Mouse (Mus musculus) stomach, postnatal 0 days (tissue): ENCODE measurements at regions not wholly inside any gene's neighbourhood (a gene's known extent, or its start where the extent isn't known, plus 50 kb on each side); places are given as distances from the start of the nearest gene placed in this dataset.
A peak's percentile ranks its signal among the peaks of the same experiment; 100 is the strongest.
"Not testable (repeated sequence)": the region's sequence is repeated elsewhere in the genome, so short reads cannot be mapped to it uniquely, and the experiment has no call there.

Source experiments
- ATAC-seq: fragments of 200-750 bp; cut with Nextera tagmentation; 2 replicates; pipeline ENCODE4 v1.8.0; 2017; ENCODE audit not compliant: low FRiP score, low TSS enrichment
- DNase-seq: peaks from one replicate; pipeline ENCODE4 v3.0.0-alpha.2; 2016; ENCODE audit warnings: low spot score
- H3K27ac ChIP-seq: fragments of 300-500 bp; sonication (generic); replicated peaks from 2 replicates; pipeline ENCODE4 v1.5.1; 2014; ENCODE audit warnings: mild to moderate bottlenecking, control low read depth
- H3K27me3 ChIP-seq: fragments of 300-500 bp; sonication (generic); 2 replicates; pipeline ENCODE4 v1.6.1; 2014; ENCODE audit warnings: low read length; ENCODE audit not compliant: control insufficient read depth, insufficient read depth
- H3K36me3 ChIP-seq: fragments of 300-500 bp; sonication (generic); 2 replicates; pipeline ENCODE4 v1.6.1; 2014; ENCODE audit warnings: low read length, mixed read lengths; ENCODE audit not compliant: control insufficient read depth, insufficient read depth
- H3K4me1 ChIP-seq: fragments of 300-500 bp; sonication (generic); replicated peaks from 2 replicates; pipeline ENCODE4 v1.6.1; 2014; ENCODE audit warnings: antibody characterized with exemption; ENCODE audit not compliant: control insufficient read depth, insufficient read depth
- H3K4me2 ChIP-seq: fragments of 300-500 bp; sonication (generic); replicated peaks from 2 replicates; pipeline ENCODE4 v1.6.1; 2014; ENCODE audit warnings: low read depth, mild to moderate bottlenecking, control low read depth, moderate library complexity
- H3K4me3 ChIP-seq: fragments of 300-500 bp; sonication (generic); 2 replicates; pipeline ENCODE4 v1.5.1; 2014; ENCODE audit warnings: low read depth, low read length, control low read depth
- H3K9ac ChIP-seq: fragments of 300-500 bp; sonication (generic); 2 replicates; pipeline ENCODE4 v1.6.1; 2014; ENCODE audit warnings: mild to moderate bottlenecking, low read length, control low read depth, mixed read lengths
- H3K9me3 ChIP-seq: fragments of 300-500 bp; sonication (generic); 2 replicates; pipeline ENCODE4 v1.6.1; 2016; ENCODE audit warnings: low read length; ENCODE audit not compliant: control insufficient read depth
- CTCF ChIP-seq: IDR thresholded peaks from 2 replicates; pipeline ENCODE4 v1.5.1; 2016; ENCODE audit warnings: antibody characterized with exemption, low read depth, mild to moderate bottlenecking, moderate library complexity
- EP300 ChIP-seq: optimal IDR thresholded peaks from 2 replicates; pipeline ENCODE3; 2016; ENCODE audit warnings: antibody characterized with exemption
- WGBS: fragments of 180-500 bp; shearing (Covaris S2); extraction: QIAGEN DNeasy Blood & Tissue Kit; methylation state at CpG from one replicate; pipeline ENCODE4 v1.1.7; 2014; 5-methylcytosine and 5-hydroxymethylcytosine counted together

DNA sequence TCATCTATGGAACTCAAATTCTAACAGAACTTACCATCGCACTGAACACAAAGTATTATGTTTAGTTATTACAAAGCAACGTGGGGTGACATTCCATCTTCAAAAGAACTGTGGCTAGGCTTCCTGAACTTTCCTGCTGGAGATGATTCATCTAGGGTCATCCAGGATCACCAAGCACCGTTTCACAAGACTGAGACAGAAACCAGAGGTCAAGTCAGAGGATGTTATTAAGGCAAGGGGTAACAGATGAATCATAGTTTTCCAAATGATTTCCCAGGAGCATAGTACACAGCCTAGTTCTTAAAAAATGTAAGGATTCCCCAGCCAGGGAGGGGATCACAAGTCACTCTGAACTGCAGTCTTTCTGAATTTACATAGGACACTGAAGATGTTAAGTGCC lies 97.5 kb upstream of the Nrip1 start:
- Histone ChIP-seq H3K9me3 (no peaks in the 10 kb centered on the region), H3K9ac (no peak overlapping the region), H3K27ac (no peak overlapping the region), H3K4me1 (no peaks in the 10 kb centered on the region), H3K4me3 (no peak overlapping the region), H3K27me3 (no peaks in the 10 kb centered on the region), H3K36me3 (no peaks in the 10 kb centered on the region), H3K4me2 (no peak overlapping the region)
- ATAC-seq (no peak), DNase-seq (no peak)
- WGBS, result 47% methylated on average over 3 of the region's 3 CpGs
- no peak for TF ChIP-seq EP300
- TF ChIP-seq CTCF, result no peak

GRCm38 (mm10) chr16:76459521-76459920 lies 85.9 kb upstream of the Nrip1 start:
- Histone ChIP-seq H3K4me2 (no peak overlapping the region), H3K9ac (no peak overlapping the region), H3K4me1 (no peaks in the 10 kb centered on the region), H3K36me3 (no peaks in the 10 kb centered on the region), H3K9me3 (no peaks in the 10 kb centered on the region), H3K27ac (no peak overlapping the region), H3K27me3 (no peaks in the 10 kb centered on the region), H3K4me3 (no peak overlapping the region)
- ATAC-seq, result no peak
- WGBS, result 88% methylated on average over 1 of the region's 1 CpGs
- DNase-seq, result no peak
- TF ChIP-seq EP300 (no peak), CTCF (no peak)

GRCm38 (mm10) chr16:76456300-76456599 lies 82.6 kb upstream of the Nrip1 start:
- H3K4me3 ChIP-seq, H3K27me3 ChIP-seq, H3K4me1 ChIP-seq, H3K4me2 ChIP-seq, ATAC-seq, H3K9ac ChIP-seq, H3K36me3 ChIP-seq, H3K27ac ChIP-seq, H3K9me3 ChIP-seq, DNase-seq: not testable (repeated sequence)
- 52% methylated on average over 2 of the region's 2 CpGs for WGBS

GRCm38 (mm10) chr16:76455499-76456299 lies 82.1 kb upstream of the Nrip1 start:
- H3K36me3 ChIP-seq, result no peaks in the 10 kb centered on the region
- no peaks in the 10 kb centered on the region for H3K9me3 ChIP-seq
- H3K4me3 ChIP-seq, result no peak overlapping the region
- H3K4me1 ChIP-seq, result no peaks in the 10 kb centered on the region
- DNase-seq (no peak), ATAC-seq (no peak)
- H3K27me3 ChIP-seq, result no peaks in the 10 kb centered on the region
- H3K4me2 ChIP-seq, result no peak overlapping the region
- TF ChIP-seq EP300 (no peak), CTCF (no peak)
- no peak overlapping the region for H3K9ac ChIP-seq
- H3K27ac ChIP-seq, result no peak overlapping the region
- 66% methylated on average over 9 of the region's 9 CpGs for WGBS

GRCm38 (mm10) chr16:76454741-76455465 lies 81.3 kb upstream of the Nrip1 start:
- no peaks in the 10 kb centered on the region for H3K36me3 ChIP-seq
- H3K4me1 ChIP-seq, result no peaks in the 10 kb centered on the region
- H3K9ac ChIP-seq, result no peak overlapping the region
- H3K27me3 ChIP-seq, result no peaks in the 10 kb centered on the region
- no peak overlapping the region for H3K4me2 ChIP-seq
- no peaks in the 10 kb centered on the region for H3K9me3 ChIP-seq
- peak; percentile 80 for DNase-seq
- TF ChIP-seq EP300, result no peak
- no peak overlapping the region for H3K4me3 ChIP-seq
- ATAC-seq, result no peak
- 55% methylated on average over 17 of the region's 17 CpGs for WGBS
- H3K27ac ChIP-seq, result no peak overlapping the region

DNA sequence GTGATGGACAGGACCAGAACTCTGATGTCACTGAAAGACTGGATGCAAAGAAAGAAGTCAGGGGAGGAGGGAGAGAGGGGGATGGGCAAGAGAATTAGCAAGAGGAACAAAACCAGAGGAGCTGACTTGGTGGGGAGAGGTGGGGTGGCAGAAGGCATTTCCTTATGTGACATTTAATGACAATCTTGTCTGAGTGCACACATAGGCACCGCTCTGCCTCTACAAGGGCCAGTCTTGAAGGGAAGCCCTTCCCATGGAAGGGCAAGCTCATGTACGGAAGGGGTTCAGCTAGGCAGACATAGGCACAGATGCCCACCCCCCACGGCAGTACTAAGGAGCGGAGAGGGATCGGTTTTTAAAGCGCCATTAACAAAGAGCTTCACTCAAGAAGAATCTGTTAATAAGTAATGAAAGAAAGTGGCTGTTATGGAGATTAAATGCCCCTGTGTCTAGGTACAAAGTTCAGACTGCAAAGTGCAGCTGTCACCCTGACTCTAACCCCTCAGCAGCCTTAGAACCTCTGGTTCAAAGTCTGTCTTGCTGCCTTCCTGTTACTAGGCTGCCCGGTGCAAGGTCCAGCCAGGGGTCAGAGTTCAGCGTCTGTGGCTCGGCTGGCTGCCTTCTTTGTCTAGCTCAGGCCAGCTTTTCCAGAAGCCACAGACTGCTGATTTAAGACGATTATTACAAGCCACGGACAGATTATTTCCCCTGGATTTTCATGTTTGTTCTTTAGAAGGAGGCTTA lies 80.0 kb upstream of the Nrip1 start:
- no peak for TF ChIP-seq EP300
- TF ChIP-seq CTCF, result no peak
- no peaks in the 10 kb centered on the region for H3K36me3 ChIP-seq
- H3K9ac ChIP-seq, result no peak overlapping the region
- DNase-seq (peak; percentile 86), ATAC-seq (peak; percentile 99)
- WGBS, result 29% methylated on average over 11 of the region's 11 CpGs
- H3K9me3 ChIP-seq, result no peaks in the 10 kb centered on the region
- H3K27ac ChIP-seq, result peak overlapping the region; percentile 67
- H3K4me2 ChIP-seq, result no peak overlapping the region
- no peak overlapping the region for H3K4me3 ChIP-seq
- no peaks in the 10 kb centered on the region for H3K4me1 ChIP-seq
- no peaks in the 10 kb centered on the region for H3K27me3 ChIP-seq
